Mouse (Mus musculus) neural tube, embryonic 15.5 days (tissue): Measurements from ENCODE around the gene Gldc. TPM values are rescaled to one million over a fixed set of nuclear protein-coding genes. Genes with fewer than 3 reads are reported as not detected.

Source experiments
- polyA plus RNA-seq: library from polyadenylated mRNA; unstranded; fragments of >200 nt; fragmentation: Nextera tagmentation; extraction: Ambion mirVana; gene quantifications from 2 replicates; pipeline ENCODE4 v1.2.1, GENCODE M21; 2015

Gldc gene
- polyA plus RNA-seq, 1 experiment from 2014 or later: 5.2 TPM

Other genes with a start within 250 kb of the Gldc start
- not detected in 2 replicates for gene Trpd52l3, start 171.6 kb downstream of the Gldc start, polyA plus RNA-seq
- 44.0 and 51.3 TPM in 2 replicates for gene Uhrf2, start 144.9 kb downstream of the Gldc start, polyA plus RNA-seq
- gene Mbl2, start 57.5 kb upstream of the Gldc start, polyA plus RNA-seq: 0.17 TPM in 1 of 2 replicates, not detected in the other